Mouse (Mus musculus) CH12.LX (cell line): ENCODE results near the gene Ube2e1.

ENCODE experiments used
- CTCF ChIP-seq, 2 experiments: IDR thresholded peaks in 1 of 2; conservative IDR thresholded peaks in 1 of 2; 2 replicates each; pipeline ENCODE4 v1.5.1; 2011 to 2012; ENCODE audit warnings: low read depth in 2 of 2, low read length in 2 of 2, improper control_type of control experiment in 1 of 2, inconsistent platforms in 1 of 2, mild to moderate bottlenecking in 1 of 2, moderate library complexity in 1 of 2
- ELF1 ChIP-seq: IDR thresholded peaks from 2 replicates; pipeline ENCODE4 v1.6.1; 2014; ENCODE audit warnings: low read depth, mild to moderate bottlenecking, inconsistent platforms, low read length, improper control_type of control experiment
- HCFC1 ChIP-seq: IDR thresholded peaks from 2 replicates; pipeline ENCODE4 v1.6.1; 2012; ENCODE audit warnings: low read depth, mild to moderate bottlenecking, inconsistent platforms, low read length, improper control_type of control experiment
- MAX ChIP-seq: IDR thresholded peaks from 2 replicates; pipeline ENCODE4 v1.6.1; 2011; ENCODE audit warnings: low read length, improper control_type of control experiment
- MXI1 ChIP-seq: IDR thresholded peaks from 2 replicates; pipeline ENCODE4 v1.6.1; 2011; ENCODE audit warnings: mild to moderate bottlenecking, low read depth, low read length, improper control_type of control experiment
- POLR2A ChIP-seq: IDR thresholded peaks from 2 replicates; pipeline ENCODE4 v1.6.1; 2011; ENCODE audit warnings: low read depth, mild to moderate bottlenecking, improper control_type of control experiment, low read length
- USF2 ChIP-seq: conservative IDR thresholded peaks from 2 replicates; pipeline ENCODE4 v1.6.1; 2011; ENCODE audit warnings: low read depth, low read length, improper control_type of control experiment

- no peak for TF ChIP-seq MAX
- no peak for TF ChIP-seq ELF1
- no peak for TF ChIP-seq CTCF (conservative IDR thresholded peaks at IDR 0.05 in 1 of 2, IDR thresholded peaks at IDR 0.05 in 1 of 2; ENCODE audit: low read depth in 2 of 2, low read length in 2 of 2)
- no peak for TF ChIP-seq USF2
- no peak for TF ChIP-seq MXI1
- no peak for TF ChIP-seq HCFC1
- TF ChIP-seq POLR2A: no peak
Observed at GRCm38 (mm10) chr14:18287391-18287790, 44.3 kb downstream of the Ube2e1 start.
